Mouse (Mus musculus): ENCODE measurements around the gene Tmem11.

DNA sequence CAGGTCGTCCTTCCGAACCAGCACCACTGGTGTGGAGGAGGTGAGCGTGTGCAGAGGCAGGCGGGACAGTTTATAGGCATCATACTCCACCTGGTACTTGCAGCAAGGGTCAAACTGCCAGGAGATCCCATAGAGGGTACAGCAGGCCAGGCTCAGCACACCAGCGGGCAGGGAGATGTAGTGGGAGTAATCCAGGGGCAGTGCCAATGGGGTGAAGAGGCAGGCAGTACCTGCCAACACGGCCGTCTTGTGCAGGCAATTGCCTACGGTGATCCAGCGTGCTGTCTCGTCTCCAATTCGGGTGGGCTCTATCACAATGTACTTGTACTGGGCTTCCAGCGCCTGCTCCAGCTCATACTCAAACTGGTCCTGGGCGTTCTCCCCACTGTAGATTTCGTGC, 14.2 kb downstream of the Tmem11 start:
- TF ChIP-seq CTCF (IDR thresholded peaks at IDR 0.05; ENCODE audit: extremely low read depth, insufficient read depth, low read length) (no peak), POLR2A (IDR thresholded peaks at IDR 0.05; ENCODE audit: extremely low read depth, insufficient read depth, low read length) (no peak)

Data from cortical plate, adult 2 months (tissue).